Mouse (Mus musculus) CH12.LX (cell line): ENCODE results near the gene Rem1. TPM values are rescaled to one million over a fixed set of nuclear protein-coding genes. Genes with fewer than 3 reads are reported as not detected.
"Not testable (repeated sequence)": the region's sequence is repeated elsewhere in the genome, so short reads cannot be mapped to it uniquely, and the experiment has no call there.

Experiments used
- DNase-seq: peaks from one replicate; pipeline ENCODE4 v3.0.0-alpha.2; 2013; ENCODE audit errors: extremely low read depth
- H3K27ac ChIP-seq: 2 replicates; pipeline ENCODE4 v1.5.1; 2012; ENCODE audit warnings: low read depth, mild to moderate bottlenecking, control low read depth, moderate library complexity; ENCODE audit not compliant: insufficient read depth
- H3K27me3 ChIP-seq: replicated peaks from 2 replicates; pipeline ENCODE3; 2012; ENCODE audit warnings: inconsistent platforms
- H3K36me3 ChIP-seq, 2 experiments: replicated peaks in 1 of 2; 2 replicates each; pipeline versions ENCODE3 to v1.6.1; 2012; ENCODE audit warnings: inconsistent platforms in 1 of 2, low read length in 1 of 2, mild to moderate bottlenecking in 1 of 2, mixed read lengths in 1 of 2, moderate library complexity in 1 of 2; ENCODE audit not compliant: control insufficient read depth in 1 of 2, insufficient read depth in 1 of 2
- H3K4me1 ChIP-seq, 2 experiments: 2 replicates each; pipeline ENCODE4 v1.6.1; 2012; ENCODE audit warnings: inconsistent platforms in 1 of 2, moderate library complexity in 1 of 2; ENCODE audit not compliant: insufficient read depth in 2 of 2, control insufficient read depth in 1 of 2
- H3K4me2 ChIP-seq: 2 replicates; pipeline ENCODE4 v1.6.1; 2012; ENCODE audit warnings: low read depth, mild to moderate bottlenecking, control low read depth; ENCODE audit not compliant: poor library complexity, insufficient read depth, severe bottlenecking
- H3K4me3 ChIP-seq, 3 experiments: fragments of 150-350 bp in 1 of 3; sonication (generic) in 1 of 3; replicated peaks in 1 of 3; 2 replicates each; pipeline versions ENCODE3 to v1.5.1; 2011 to 2012; ENCODE audit warnings: low read depth in 2 of 3, low read length in 2 of 3, mild to moderate bottlenecking in 2 of 3, moderate library complexity in 2 of 3, control low read depth in 1 of 3, improper control_type of control experiment in 1 of 3, inconsistent platforms in 1 of 3, mixed read lengths in 1 of 3; ENCODE audit not compliant: poor library complexity in 1 of 3
- H3K79me2 ChIP-seq: replicated peaks from 2 replicates; pipeline ENCODE4 v1.6.1; 2012; ENCODE audit warnings: mild to moderate bottlenecking, moderate library complexity; ENCODE audit not compliant: control insufficient read depth, poor library complexity, insufficient read depth, severe bottlenecking; ENCODE audit errors: extremely low read depth
- H3K9ac ChIP-seq: 2 replicates; pipeline ENCODE4 v1.6.1; 2012; ENCODE audit warnings: low read depth, mild to moderate bottlenecking, control low read depth, moderate library complexity; ENCODE audit not compliant: insufficient read depth
- H3K9me3 ChIP-seq: replicated peaks from 2 replicates; pipeline ENCODE3; 2012; ENCODE audit warnings: low read length, inconsistent platforms, mixed read lengths
- BHLHE40 ChIP-seq: IDR thresholded peaks from 2 replicates; pipeline ENCODE4 v1.6.1; 2011; ENCODE audit warnings: mild to moderate bottlenecking, low read depth, low read length, improper control_type of control experiment
- CHD1 ChIP-seq: IDR thresholded peaks from 2 replicates; pipeline ENCODE4 v1.6.1; 2012; ENCODE audit warnings: low read depth, low read length, improper control_type of control experiment, inconsistent platforms
- CHD2 ChIP-seq: IDR thresholded peaks from 2 replicates; pipeline ENCODE4 v1.6.1; 2011; ENCODE audit warnings: low read length, improper control_type of control experiment
- CTCF ChIP-seq, 2 experiments: IDR thresholded peaks in 1 of 2; conservative IDR thresholded peaks in 1 of 2; 2 replicates each; pipeline ENCODE4 v1.5.1; 2011 to 2012; ENCODE audit warnings: low read depth in 2 of 2, low read length in 2 of 2, improper control_type of control experiment in 1 of 2, inconsistent platforms in 1 of 2, mild to moderate bottlenecking in 1 of 2, moderate library complexity in 1 of 2
- E2F4 ChIP-seq: IDR thresholded peaks from 2 replicates; pipeline ENCODE4 v1.6.1; 2011; ENCODE audit warnings: low read depth, low read length, improper control_type of control experiment; ENCODE audit not compliant: insufficient replicate concordance
- ETS1 ChIP-seq: conservative IDR thresholded peaks from 2 replicates; pipeline ENCODE4 v1.6.1; 2012; ENCODE audit warnings: low read depth, mild to moderate bottlenecking, inconsistent platforms, low read length, improper control_type of control experiment, moderate library complexity
- HCFC1 ChIP-seq: IDR thresholded peaks from 2 replicates; pipeline ENCODE4 v1.6.1; 2012; ENCODE audit warnings: low read depth, mild to moderate bottlenecking, inconsistent platforms, low read length, improper control_type of control experiment
- MAFK ChIP-seq: IDR thresholded peaks from 2 replicates; pipeline ENCODE4 v1.6.1; 2011; ENCODE audit warnings: low read length, improper control_type of control experiment; ENCODE audit not compliant: insufficient replicate concordance
- MAX ChIP-seq: IDR thresholded peaks from 2 replicates; pipeline ENCODE4 v1.6.1; 2011; ENCODE audit warnings: low read length, improper control_type of control experiment
- MAZ ChIP-seq: IDR thresholded peaks from 2 replicates; pipeline ENCODE4 v1.6.1; 2012; ENCODE audit warnings: low read depth, mild to moderate bottlenecking, inconsistent platforms, low read length, improper control_type of control experiment, moderate library complexity
- MEF2A ChIP-seq: IDR thresholded peaks from 2 replicates; pipeline ENCODE4 v1.6.1; 2014; ENCODE audit warnings: low read depth, mild to moderate bottlenecking, inconsistent platforms, low read length, improper control_type of control experiment, borderline replicate concordance
- MXI1 ChIP-seq: IDR thresholded peaks from 2 replicates; pipeline ENCODE4 v1.6.1; 2011; ENCODE audit warnings: mild to moderate bottlenecking, low read depth, low read length, improper control_type of control experiment
- NRF1 ChIP-seq: IDR thresholded peaks from 2 replicates; pipeline ENCODE4 v1.6.1; 2014; ENCODE audit warnings: low read depth, mild to moderate bottlenecking, inconsistent platforms, low read length, improper control_type of control experiment, moderate library complexity
- PAX5 ChIP-seq: IDR thresholded peaks from 2 replicates; pipeline ENCODE4 v1.6.1; 2012; ENCODE audit warnings: low read length, inconsistent platforms, mixed read lengths
- POLR2AphosphoS2 ChIP-seq: IDR thresholded peaks from 2 replicates; pipeline ENCODE4 v1.6.1; 2011; ENCODE audit warnings: low read depth, low read length, improper control_type of control experiment
- RAD21 ChIP-seq: IDR thresholded peaks from 2 replicates; pipeline ENCODE4 v1.6.1; 2011; ENCODE audit warnings: low read depth, mild to moderate bottlenecking, low read length, improper control_type of control experiment, moderate library complexity
- SIN3A ChIP-seq: IDR thresholded peaks from 2 replicates; pipeline ENCODE4 v1.6.1; 2012; ENCODE audit warnings: low read length, improper control_type of control experiment, inconsistent platforms
- SMC3 ChIP-seq: IDR thresholded peaks from 2 replicates; pipeline ENCODE4 v1.6.1; 2011; ENCODE audit warnings: low read depth, low read length, improper control_type of control experiment
- TBP ChIP-seq: conservative IDR thresholded peaks from 2 replicates; pipeline ENCODE4 v1.6.1; 2011; ENCODE audit warnings: low read depth, low read length, improper control_type of control experiment
- UBTF ChIP-seq: IDR thresholded peaks from 2 replicates; pipeline ENCODE4 v1.6.1; 2012; ENCODE audit warnings: low read depth, mild to moderate bottlenecking, inconsistent platforms, low read length, improper control_type of control experiment, moderate library complexity
- ZC3H11A ChIP-seq: IDR thresholded peaks from 2 replicates; pipeline ENCODE4 v1.6.1; 2012; ENCODE audit warnings: low read depth, mild to moderate bottlenecking, inconsistent platforms, low read length, improper control_type of control experiment
- ZMIZ1 ChIP-seq: IDR thresholded peaks from 2 replicates; pipeline ENCODE4 v1.6.1; 2012; ENCODE audit warnings: low read depth, mild to moderate bottlenecking, inconsistent platforms, low read length, improper control_type of control experiment
- ZNF384 ChIP-seq: IDR thresholded peaks from 2 replicates; pipeline ENCODE4 v1.6.1; 2012; ENCODE audit warnings: low read depth, low read length, improper control_type of control experiment, inconsistent platforms
- dilution Hi-C: fragments of 300-500 bp; cut with MboI; formaldehyde crosslinking; loops from 2 replicates; pipeline ENCODE4 v1.14.3; 2020; ENCODE audit warnings: low sequenced_read_pairs; ENCODE audit not compliant: extremely low pct_unique_long_range_greater_than_20kb, extremely low pct_ligation_motif_present
- in situ Hi-C: fragments of 300-500 bp; cut with MboI; formaldehyde crosslinking; loops from 3 replicates; pipeline ENCODE4 v1.14.3; 2019; ENCODE audit warnings: low sequenced_read_pairs, low pct_ligation_motif_present, low pct_unique_long_range_greater_than_20kb, mixed read lengths
- polyA plus RNA-seq: library from polyadenylated mRNA; unstranded; fragments of >175 nt; gene quantifications from 2 replicates; pipeline ENCODE4 v1.2.1, GENCODE M21; 2012; ENCODE audit warnings: low read depth; ENCODE audit not compliant: insufficient read length
- total RNA-seq, 2 experiments: library from RNA; depleted of rRNA; stranded (reverse); fragments of 300-350 nt in 1 of 2; fragments of >200 nt in 1 of 2; gene quantifications; 2 replicates each; pipeline ENCODE4 v1.2.3; 2012 to 2014

The Rem1 gene
- total and polyA plus RNA-seq, 3 experiments = 0.55 to 0.82 (median 0.80) TPM

DNA sequence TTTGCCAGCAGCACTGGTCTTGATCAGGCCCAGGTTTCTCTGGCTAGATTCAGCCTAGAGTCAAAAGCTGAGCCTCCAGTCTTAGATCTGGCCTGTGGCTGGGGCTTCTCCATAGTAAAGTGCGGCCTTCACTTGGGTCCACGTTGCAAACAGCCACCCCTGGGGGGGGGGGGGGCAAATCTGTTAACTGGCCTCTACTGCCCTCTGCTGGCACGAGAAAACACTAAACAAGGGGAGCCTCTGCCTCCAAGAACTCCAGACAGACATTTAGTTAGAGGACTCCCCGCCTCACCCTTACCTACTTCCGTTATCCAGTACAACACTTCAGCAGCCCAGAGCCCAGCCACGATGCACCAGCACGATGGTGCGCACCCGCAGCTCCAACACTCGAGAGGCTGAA is 30.6 kb downstream of the Rem1 start (continued):
- TF ChIP-seq MAX (no peak), ZNF384 (no peak)

DNA sequence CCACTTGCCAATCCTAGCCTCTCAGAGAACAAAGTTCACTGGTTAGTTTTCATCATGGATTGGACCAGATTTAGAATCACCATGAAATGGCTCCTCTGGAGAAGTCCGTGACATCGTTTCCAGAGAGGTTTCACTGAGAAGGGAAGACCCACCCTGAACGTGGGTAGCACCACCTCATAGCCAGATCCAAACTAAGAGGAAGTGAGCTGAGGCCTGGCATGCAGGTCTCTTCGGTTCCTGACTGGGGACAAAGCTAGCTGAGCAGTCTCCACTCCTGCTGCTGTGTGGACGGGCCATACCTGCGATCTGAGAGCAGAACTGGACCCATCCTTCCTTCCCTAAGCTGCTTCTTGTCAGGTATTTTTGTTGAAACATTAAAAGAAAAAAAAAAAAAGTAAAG is 34.4 kb downstream of the Rem1 start:
- peaks cover 0 to 12% of the 10 kb centered on the region in 2 experiments; a peak in 2 of 4 replicates for H3K4me1 ChIP-seq
- dilution Hi-C loops = no loop called here
- peaks cover 2% of the 10 kb centered on the region for H3K9me3 ChIP-seq
- no peaks in the 10 kb centered on the region for H3K36me3 ChIP-seq
- in situ Hi-C loops = no loop called here
- no peak overlapping the region for H3K4me3 ChIP-seq
- TF ChIP-seq ETS1 = no peak
- TF ChIP-seq MAFK = no peak
- no peak for TF ChIP-seq UBTF
- TF ChIP-seq ZMIZ1 = no peak
- TF ChIP-seq POLR2AphosphoS2 = no peak
- TF ChIP-seq CTCF (conservative IDR thresholded peaks at IDR 0.05 in 1 of 2, IDR thresholded peaks at IDR 0.05 in 1 of 2; ENCODE audit: low read depth in 2 of 2, low read length in 2 of 2) = no peak
- TF ChIP-seq ZNF384 = no peak
- no peak for TF ChIP-seq BHLHE40
- no peak for TF ChIP-seq CHD2
- TF ChIP-seq E2F4 = no peak
- no peak for TF ChIP-seq RAD21
- DNase-seq = no peak
- no peaks in the 10 kb centered on the region for H3K27me3 ChIP-seq
- H3K9ac ChIP-seq = no peak overlapping the region
- H3K4me2 ChIP-seq = no peak overlapping the region
- no peaks in the 10 kb centered on the region for H3K79me2 ChIP-seq
- no peak overlapping the region for H3K27ac ChIP-seq

DNA sequence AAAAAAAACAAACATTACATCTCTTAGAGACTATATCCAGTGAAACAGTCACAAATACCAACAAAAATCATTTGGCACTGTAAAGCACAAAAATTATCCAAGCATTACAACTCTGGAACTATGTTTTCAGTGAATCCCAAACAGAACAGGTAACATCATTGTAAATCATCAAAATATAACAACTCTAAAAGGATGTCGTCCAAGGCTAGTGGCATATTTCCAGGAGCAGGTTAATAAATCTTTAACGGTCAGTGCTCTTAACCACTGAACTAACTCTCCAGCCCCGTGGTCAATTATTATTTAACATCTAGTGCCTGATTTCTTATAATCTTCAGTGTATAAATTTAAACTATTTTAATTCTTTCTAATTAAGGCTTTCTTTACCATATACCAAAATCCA is 39.4 kb downstream of the Rem1 start:
- H3K27me3 ChIP-seq, dilution Hi-C loops, H3K4me2 ChIP-seq, H3K4me3 ChIP-seq, H3K9ac ChIP-seq, DNase-seq, H3K36me3 ChIP-seq, H3K27ac ChIP-seq, H3K9me3 ChIP-seq: not testable (repeated sequence)
- in situ Hi-C loops = loop anchor here (5.0 kb wide), 1 partner anchor 49 kb away; no protein-coding TSS in a partner anchor
- H3K79me2 ChIP-seq = peaks cover 17% of the 10 kb centered on the region
- peaks cover 0 to 12% of the 10 kb centered on the region in 2 experiments; a peak in 3 of 4 replicates for H3K4me1 ChIP-seq

DNA sequence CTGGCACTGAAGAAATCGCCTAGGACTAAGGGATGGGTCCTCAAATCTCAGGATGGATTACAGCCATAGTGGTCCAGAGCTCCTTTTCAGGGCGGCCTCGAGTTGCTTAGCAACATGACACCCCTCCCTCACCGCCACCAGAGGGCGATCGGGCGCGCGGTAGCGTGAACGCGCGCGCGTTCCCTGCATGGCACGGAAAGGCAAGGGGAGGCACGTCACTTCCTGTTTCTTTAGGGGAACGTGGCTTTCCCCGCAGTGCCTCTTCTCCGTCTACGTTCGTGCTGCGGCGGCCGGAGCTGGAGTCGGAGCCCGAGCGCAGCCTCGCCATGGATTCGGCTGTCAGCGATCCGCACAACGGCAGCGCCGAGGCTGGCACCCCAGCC is 42.5 kb downstream of the Rem1 start, which contains the start of gene H13:
Gene H13, plus strand, starts transcription at position 206 of the 383 bp plus-strand sequence.
- Histone ChIP-seq H3K9ac (peak within 1 kb of the TSS; percentile 81), H3K79me2 (peaks cover 47% of the 10 kb centered on the region), H3K4me3 (peak within 1 kb of the TSS; percentile 79 to 96 (median 92)), H3K4me1 (peaks cover 11 to 29% of the 10 kb centered on the region in 2 experiments), H3K9me3 (no peaks in the 10 kb centered on the region), H3K27ac (peak within 1 kb of the TSS; percentile 78), H3K27me3 (no peaks in the 10 kb centered on the region), H3K36me3 (peaks cover 8 to 23% of the 10 kb centered on the region in 2 experiments), H3K4me2 (peak within 1 kb of the TSS; percentile 90)
- DNase-seq = peak; percentile 93
- dilution Hi-C loops (no loop called here), in situ Hi-C loops (loop anchor here (5.0 kb wide), 1 partner anchor 52 kb away; no protein-coding TSS in a partner anchor)
- peak; percentile 82 for TF ChIP-seq TBP
- TF ChIP-seq CHD1 = no peak
- TF ChIP-seq SMC3 = peak; percentile 64
- TF ChIP-seq NRF1 = 0 out of 2 replicates have a peak, but pooled peaks have one; percentile 34
- no peak for TF ChIP-seq MAZ
- TF ChIP-seq MEF2A = peak; percentile 60; the same call in 1 of the 2 replicates
- TF ChIP-seq ZC3H11A = no peak
- TF ChIP-seq POLR2AphosphoS2 = peak; percentile 53; the same call in 1 of the 2 replicates
- peak; percentile 11 for TF ChIP-seq RAD21
- TF ChIP-seq PAX5 = no peak
- TF ChIP-seq ZMIZ1 = peak; percentile 80
- TF ChIP-seq HCFC1 = peak; percentile 74
- TF ChIP-seq MAX = peak; percentile 88; the same call in 1 of the 2 replicates
- TF ChIP-seq SIN3A = peak; percentile 83
- TF ChIP-seq MXI1 = peak; percentile 95
- TF ChIP-seq MAFK = no peak
